Mouse (Mus musculus): ENCODE data around the gene Tom1l1. TPM values are rescaled to one million over a fixed set of nuclear protein-coding genes. Genes with fewer than 3 reads are reported as not detected.
A peak's percentile ranks its signal among the peaks of the same experiment; 100 is the strongest.

Gene Tom1l1
- polyA plus RNA-seq, 1 experiment from 2014 or later, result 24.3 TPM

GRCm38 (mm10) chr11:90664345-90664986 lies 23.7 kb downstream of the Tom1l1 start:
- Histone ChIP-seq H3K9me3 (ENCODE audit: control insufficient read depth, low read length) (no peaks in the 10 kb centered on the region), H3K4me1 (replicated peaks; ENCODE audit: control insufficient read depth, insufficient read depth, low read length) (peaks cover 21% of the 10 kb centered on the region), H3K4me2 (ENCODE audit: low read depth, low read length, severe bottlenecking) (no peak overlapping the region), H3K9ac (ENCODE audit: low read length) (no peak overlapping the region), H3K36me3 (ENCODE audit: control insufficient read depth, insufficient read depth, low read length) (no peaks in the 10 kb centered on the region), H3K27me3 (ENCODE audit: control insufficient read depth, insufficient read depth, low read length) (no peaks in the 10 kb centered on the region), H3K27ac (ENCODE audit: low read depth, low read length) (peak overlapping the region; percentile 53), H3K4me3 (ENCODE audit: low read depth, low read length) (no peak overlapping the region)
- peak; percentile 42; the same call in 1 of the 2 replicates for ATAC-seq (replicated peaks; ENCODE audit: low FRiP score)
- WGBS, result 27% methylated on average over 8 of the region's 8 CpGs
- DNase-seq (ENCODE audit: low spot score), result no peak

- peak; percentile 44 for ATAC-seq (replicated peaks; ENCODE audit: low FRiP score)
- DNase-seq (ENCODE audit: low spot score), result no peak
- 25% methylated on average over 5 of the region's 5 CpGs for WGBS
- H3K27me3 ChIP-seq (ENCODE audit: control insufficient read depth, insufficient read depth, low read length), result no peaks in the 10 kb centered on the region
- H3K27ac ChIP-seq (ENCODE audit: low read depth, low read length), result peak overlapping the region; percentile 53
- no peak overlapping the region for H3K9ac ChIP-seq (ENCODE audit: low read length)
- no peaks in the 10 kb centered on the region for H3K36me3 ChIP-seq (ENCODE audit: control insufficient read depth, insufficient read depth, low read length)
- H3K4me1 ChIP-seq (replicated peaks; ENCODE audit: control insufficient read depth, insufficient read depth, low read length), result peaks cover 21% of the 10 kb centered on the region
- no peak overlapping the region for H3K4me3 ChIP-seq (ENCODE audit: low read depth, low read length)
- H3K4me2 ChIP-seq (ENCODE audit: low read depth, low read length, severe bottlenecking), result no peak overlapping the region
- no peaks in the 10 kb centered on the region for H3K9me3 ChIP-seq (ENCODE audit: control insufficient read depth, low read length)
Measured at GRCm38 (mm10) chr11:90663618-90664297, 24.4 kb downstream of the Tom1l1 start.

GRCm38 (mm10) chr11:90663052-90663451 lies 25.1 kb downstream of the Tom1l1 start:
- WGBS, result 72% methylated on average over 3 of the region's 3 CpGs
- H3K9ac ChIP-seq (ENCODE audit: low read length), result no peak overlapping the region
- H3K9me3 ChIP-seq (ENCODE audit: control insufficient read depth, low read length), result no peaks in the 10 kb centered on the region
- no peak for DNase-seq (ENCODE audit: low spot score)
- H3K4me1 ChIP-seq (replicated peaks; ENCODE audit: control insufficient read depth, insufficient read depth, low read length), result peaks cover 21% of the 10 kb centered on the region
- H3K27ac ChIP-seq (ENCODE audit: low read depth, low read length), result peak overlapping the region; percentile 6; the same call in 1 of the 2 replicates
- no peak overlapping the region for H3K4me3 ChIP-seq (ENCODE audit: low read depth, low read length)
- no peak for ATAC-seq (replicated peaks; ENCODE audit: low FRiP score)
- no peak overlapping the region for H3K4me2 ChIP-seq (ENCODE audit: low read depth, low read length, severe bottlenecking)
- no peaks in the 10 kb centered on the region for H3K36me3 ChIP-seq (ENCODE audit: control insufficient read depth, insufficient read depth, low read length)
- H3K27me3 ChIP-seq (ENCODE audit: control insufficient read depth, insufficient read depth, low read length), result no peaks in the 10 kb centered on the region

- ATAC-seq (replicated peaks; ENCODE audit: low FRiP score) (no peak), DNase-seq (ENCODE audit: low spot score) (no peak)
- Histone ChIP-seq H3K4me3 (ENCODE audit: low read depth, low read length) (no peak overlapping the region), H3K4me2 (ENCODE audit: low read depth, low read length, severe bottlenecking) (no peak overlapping the region), H3K27me3 (ENCODE audit: control insufficient read depth, insufficient read depth, low read length) (no peaks in the 10 kb centered on the region), H3K9me3 (ENCODE audit: control insufficient read depth, low read length) (no peaks in the 10 kb centered on the region), H3K36me3 (ENCODE audit: control insufficient read depth, insufficient read depth, low read length) (no peaks in the 10 kb centered on the region), H3K27ac (ENCODE audit: low read depth, low read length) (no peak overlapping the region), H3K9ac (ENCODE audit: low read length) (no peak overlapping the region), H3K4me1 (replicated peaks; ENCODE audit: control insufficient read depth, insufficient read depth, low read length) (peaks cover 21% of the 10 kb centered on the region)
- 85% methylated on average over 4 of the region's 4 CpGs for WGBS
Measured at GRCm38 (mm10) chr11:90660662-90661061, 27.5 kb downstream of the Tom1l1 start.

GRCm38 (mm10) chr11:90657527-90657926 lies 30.6 kb downstream of the Tom1l1 start:
- Histone ChIP-seq H3K4me3 (ENCODE audit: low read depth, low read length) (no peak overlapping the region), H3K36me3 (ENCODE audit: control insufficient read depth, insufficient read depth, low read length) (no peaks in the 10 kb centered on the region), H3K4me1 (replicated peaks; ENCODE audit: control insufficient read depth, insufficient read depth, low read length) (no peaks in the 10 kb centered on the region), H3K4me2 (ENCODE audit: low read depth, low read length, severe bottlenecking) (no peak overlapping the region), H3K9ac (ENCODE audit: low read length) (no peak overlapping the region), H3K27me3 (ENCODE audit: control insufficient read depth, insufficient read depth, low read length) (no peaks in the 10 kb centered on the region), H3K9me3 (ENCODE audit: control insufficient read depth, low read length) (no peaks in the 10 kb centered on the region), H3K27ac (ENCODE audit: low read depth, low read length) (no peak overlapping the region)
- no peak for DNase-seq (ENCODE audit: low spot score)
- WGBS, result 91% methylated on average over 12 of the region's 12 CpGs
- ATAC-seq (replicated peaks; ENCODE audit: low FRiP score), result no peak

GRCm38 (mm10) chr11:90652603-90653002 lies 35.6 kb downstream of the Tom1l1 start:
- Histone ChIP-seq H3K9me3 (ENCODE audit: control insufficient read depth, low read length) (no peaks in the 10 kb centered on the region), H3K27me3 (ENCODE audit: control insufficient read depth, insufficient read depth, low read length) (no peaks in the 10 kb centered on the region), H3K36me3 (ENCODE audit: control insufficient read depth, insufficient read depth, low read length) (peaks cover 6% of the 10 kb centered on the region; the same call in 1 of the 2 replicates), H3K4me2 (ENCODE audit: low read depth, low read length, severe bottlenecking) (no peak overlapping the region), H3K9ac (ENCODE audit: low read length) (no peak overlapping the region), H3K4me3 (ENCODE audit: low read depth, low read length) (no peak overlapping the region), H3K4me1 (replicated peaks; ENCODE audit: control insufficient read depth, insufficient read depth, low read length) (no peaks in the 10 kb centered on the region), H3K27ac (ENCODE audit: low read depth, low read length) (no peak overlapping the region)
- ATAC-seq (replicated peaks; ENCODE audit: low FRiP score) (no peak), DNase-seq (ENCODE audit: low spot score) (no peak)
- 88% methylated on average over 4 of the region's 4 CpGs for WGBS

- Histone ChIP-seq H3K9me3 (ENCODE audit: control insufficient read depth, low read length) (no peaks in the 10 kb centered on the region), H3K27ac (ENCODE audit: low read depth, low read length) (no peak overlapping the region), H3K4me3 (ENCODE audit: low read depth, low read length) (no peak overlapping the region), H3K27me3 (ENCODE audit: control insufficient read depth, insufficient read depth, low read length) (no peaks in the 10 kb centered on the region), H3K4me2 (ENCODE audit: low read depth, low read length, severe bottlenecking) (no peak overlapping the region), H3K4me1 (replicated peaks; ENCODE audit: control insufficient read depth, insufficient read depth, low read length) (no peaks in the 10 kb centered on the region), H3K9ac (ENCODE audit: low read length) (no peak overlapping the region), H3K36me3 (ENCODE audit: control insufficient read depth, insufficient read depth, low read length) (peaks cover 6% of the 10 kb centered on the region; the same call in 1 of the 2 replicates)
- ATAC-seq (replicated peaks; ENCODE audit: low FRiP score) (no peak), DNase-seq (ENCODE audit: low spot score) (no peak)
- WGBS, result 82% methylated on average over 9 of the region's 9 CpGs
Measured at GRCm38 (mm10) chr11:90650231-90650885, 37.8 kb downstream of the Tom1l1 start.

- H3K4me1 ChIP-seq (replicated peaks; ENCODE audit: control insufficient read depth, insufficient read depth, low read length), result no peaks in the 10 kb centered on the region
- no peaks in the 10 kb centered on the region for H3K27me3 ChIP-seq (ENCODE audit: control insufficient read depth, insufficient read depth, low read length)
- no peaks in the 10 kb centered on the region for H3K9me3 ChIP-seq (ENCODE audit: control insufficient read depth, low read length)
- no peak for ATAC-seq (replicated peaks; ENCODE audit: low FRiP score)
- no peak for DNase-seq (ENCODE audit: low spot score)
- no peak overlapping the region for H3K27ac ChIP-seq (ENCODE audit: low read depth, low read length)
- H3K4me3 ChIP-seq (ENCODE audit: low read depth, low read length), result no peak overlapping the region
- peaks cover 6% of the 10 kb centered on the region; the same call in 1 of the 2 replicates for H3K36me3 ChIP-seq (ENCODE audit: control insufficient read depth, insufficient read depth, low read length)
- no peak overlapping the region for H3K9ac ChIP-seq (ENCODE audit: low read length)
- H3K4me2 ChIP-seq (ENCODE audit: low read depth, low read length, severe bottlenecking), result no peak overlapping the region
- 95% methylated on average over 6 of the region's 6 CpGs for WGBS
Measured at GRCm38 (mm10) chr11:90649777-90650176, 38.4 kb downstream of the Tom1l1 start.
